Mouse (Mus musculus) kidney, postnatal 25 days (tissue): ENCODE data around the gene Stpg3.

Experiments used
- DNase-seq, 2 experiments: peaks; one replicate each; pipeline ENCODE4 v3.0.0; 2021; ENCODE audit warnings: mixed read lengths in 2 of 2

Gene Stpg3

GRCm38 (mm10) chr2:25234551-25235220 lies 20.2 kb upstream of the Stpg3 start:
- peak; percentile 56 to 85 for DNase-seq

- DNase-seq = peak; percentile 61 to 81
Measured at GRCm38 (mm10) chr2:25234050-25234449, 19.6 kb upstream of the Stpg3 start, which contains the start of gene Slc34a3. TSS of gene Slc34a3 (minus strand) at chr2:25234364.

GRCm38 (mm10) chr2:25233421-25233820 lies 19.0 kb upstream of the Stpg3 start:
- DNase-seq = peak in 1 of 2 experiments; percentile 40

GRCm38 (mm10) chr2:25231038-25231437 lies 16.6 kb upstream of the Stpg3 start:
- DNase-seq = peak in 1 of 2 experiments; percentile 29

- DNase-seq = peak in 1 of 2 experiments; percentile 34
Measured at GRCm38 (mm10) chr2:25230581-25230980, 16.1 kb upstream of the Stpg3 start.

GRCm38 (mm10) chr2:25229582-25229981 lies 15.1 kb upstream of the Stpg3 start:
- no peak for DNase-seq

GRCm38 (mm10) chr2:25228995-25229530 lies 14.6 kb upstream of the Stpg3 start:
- DNase-seq = no peak

GRCm38 (mm10) chr2:25228431-25228889 lies 14.0 kb upstream of the Stpg3 start:
- peak; percentile 93 to 95 for DNase-seq

- no peak for DNase-seq
Measured at GRCm38 (mm10) chr2:25227406-25227805, 13.0 kb upstream of the Stpg3 start.

- DNase-seq = peak in 1 of 2 experiments; percentile 43
Measured at GRCm38 (mm10) chr2:25226864-25227263, 12.4 kb upstream of the Stpg3 start.

- no peak for DNase-seq
Measured at GRCm38 (mm10) chr2:25225811-25226379, 11.5 kb upstream of the Stpg3 start.

- DNase-seq = peak; percentile 98 to 100
Measured at GRCm38 (mm10) chr2:25224766-25225752, 10.6 kb upstream of the Stpg3 start.

GRCm38 (mm10) chr2:25224492-25224765 lies 10.0 kb upstream of the Stpg3 start, which contains the start of gene Tubb4b:
TSS of gene Tubb4b (minus strand) at chr2:25224702.
- DNase-seq = no peak

- DNase-seq = peak; percentile 81 to 94
Measured at GRCm38 (mm10) chr2:25223681-25224491, 9.4 kb upstream of the Stpg3 start.

GRCm38 (mm10) chr2:25221331-25221772 lies 6.9 kb upstream of the Stpg3 start:
- DNase-seq = no peak

- DNase-seq = no peak
Measured at GRCm38 (mm10) chr2:25218445-25218844, 4.0 kb upstream of the Stpg3 start, which contains the start of gene Fam166a. TSS of gene Fam166a (plus strand) at chr2:25218745.

GRCm38 (mm10) chr2:25217666-25218065 lies 3.2 kb upstream of the Stpg3 start:
- DNase-seq = no peak

GRCm38 (mm10) chr2:25213266-25213865 lies 1.1 kb downstream of the Stpg3 start:
- DNase-seq = peak in 1 of 2 experiments; percentile 32

- peak; percentile 92 to 96 for DNase-seq
Measured at GRCm38 (mm10) chr2:25211121-25211670, 3.2 kb downstream of the Stpg3 start, which contains the start of gene Nelfb. TSS of gene Nelfb (minus strand) at chr2:25211489.

- no peak for DNase-seq
Measured at GRCm38 (mm10) chr2:25210686-25211085, 3.8 kb downstream of the Stpg3 start.

GRCm38 (mm10) chr2:25207593-25207992 lies 6.8 kb downstream of the Stpg3 start:
- peak in 1 of 2 experiments; percentile 55 for DNase-seq
